Mouse (Mus musculus): ENCODE results near the gene Lsamp.
A peak's percentile ranks its signal among the peaks of the same experiment; 100 is the strongest.

DNA sequence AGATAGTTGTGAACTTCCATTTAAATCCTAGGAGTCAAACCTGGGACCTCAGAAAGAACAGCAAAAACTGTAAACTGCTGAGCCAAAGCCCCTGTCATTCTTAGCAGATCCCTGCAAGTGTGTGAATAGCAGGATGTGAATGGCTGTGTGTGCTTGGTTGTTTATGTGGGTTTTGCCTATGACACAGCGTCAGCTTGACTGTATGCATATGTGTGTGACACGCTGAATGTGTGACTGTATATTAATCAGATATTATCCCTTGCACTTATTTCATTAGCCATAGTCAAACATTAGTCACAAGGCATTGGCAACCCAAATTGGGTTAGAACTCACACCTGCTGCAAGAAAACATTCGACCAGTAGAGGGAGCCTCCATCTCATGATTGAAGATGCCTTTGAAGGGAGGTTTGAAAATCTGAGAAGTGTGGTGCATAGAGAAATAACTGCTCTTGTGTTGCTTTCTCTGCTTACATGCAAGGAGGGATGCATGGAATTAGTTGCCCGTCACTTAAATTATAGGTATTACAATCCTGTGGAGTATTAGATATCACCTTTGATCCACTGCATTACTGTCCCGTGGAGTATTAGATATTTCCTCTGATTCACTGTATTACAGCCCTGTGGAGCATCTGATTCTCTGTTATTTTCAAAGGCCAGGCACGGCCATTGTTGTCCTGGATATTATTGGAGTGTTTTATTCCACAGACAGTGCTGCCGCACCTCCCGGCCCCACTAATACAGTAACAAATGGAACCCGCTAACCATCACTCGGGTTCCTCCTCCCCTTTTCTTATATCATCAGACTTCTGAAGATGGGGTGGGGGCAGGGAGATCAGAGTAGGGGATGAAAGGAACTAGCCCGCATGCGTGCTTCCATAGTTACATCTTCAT is 1274.2 kb downstream of the Lsamp start:
- TF ChIP-seq CTCF (IDR thresholded peaks at IDR 0.05; ENCODE audit: low read depth) (peak; percentile 86), EP300 (IDR thresholded peaks at IDR 0.05; ENCODE audit: low read depth) (no peak)
